Mouse (Mus musculus) thymus, postnatal 25 days (tissue): Measurements from ENCODE around the gene Col18a1.

Source experiments
- DNase-seq: peaks from one replicate; pipeline ENCODE4 v3.0.0; 2022

Col18a1 gene

GRCm38 (mm10) chr10:77180110-77180509 is 13.8 kb upstream of the Col18a1 start:
- DNase-seq: no peak

GRCm38 (mm10) chr10:77178691-77179090 is 12.3 kb upstream of the Col18a1 start:
- DNase-seq: no peak

- no peak for DNase-seq
Observed at GRCm38 (mm10) chr10:77170400-77170799, 4.1 kb upstream of the Col18a1 start.

- DNase-seq: no peak
Observed at GRCm38 (mm10) chr10:77165318-77165945, 916 bp downstream of the Col18a1 start.

GRCm38 (mm10) chr10:77164437-77165052 is 1.8 kb downstream of the Col18a1 start:
- DNase-seq: no peak

GRCm38 (mm10) chr10:77164041-77164436 is 2.3 kb downstream of the Col18a1 start:
- DNase-seq: no peak

- no peak for DNase-seq
Observed at GRCm38 (mm10) chr10:77163392-77163977, 2.9 kb downstream of the Col18a1 start.

GRCm38 (mm10) chr10:77159573-77159972 is 6.8 kb downstream of the Col18a1 start:
- DNase-seq: no peak

GRCm38 (mm10) chr10:77158948-77159347 is 7.4 kb downstream of the Col18a1 start:
- DNase-seq: no peak

GRCm38 (mm10) chr10:77157245-77158019 is 8.9 kb downstream of the Col18a1 start:
- DNase-seq: no peak

GRCm38 (mm10) chr10:77152178-77152621 is 14.1 kb downstream of the Col18a1 start:
- no peak for DNase-seq

- DNase-seq: no peak
Observed at GRCm38 (mm10) chr10:77151551-77152002, 14.8 kb downstream of the Col18a1 start.

- DNase-seq: no peak
Observed at GRCm38 (mm10) chr10:77150947-77151521, 15.3 kb downstream of the Col18a1 start.

- no peak for DNase-seq
Observed at GRCm38 (mm10) chr10:77150016-77150415, 16.3 kb downstream of the Col18a1 start.

- no peak for DNase-seq
Observed at GRCm38 (mm10) chr10:77147545-77147944, 18.8 kb downstream of the Col18a1 start.

GRCm38 (mm10) chr10:77146901-77147463 is 19.4 kb downstream of the Col18a1 start:
- DNase-seq: no peak

- no peak for DNase-seq
Observed at GRCm38 (mm10) chr10:77145946-77146345, 20.4 kb downstream of the Col18a1 start.

GRCm38 (mm10) chr10:77144372-77144771 is 22.0 kb downstream of the Col18a1 start:
- no peak for DNase-seq

- no peak for DNase-seq
Observed at GRCm38 (mm10) chr10:77142328-77142727, 24.0 kb downstream of the Col18a1 start.

GRCm38 (mm10) chr10:77138304-77138703 is 28.0 kb downstream of the Col18a1 start:
- DNase-seq: no peak

GRCm38 (mm10) chr10:77136205-77136604 is 30.1 kb downstream of the Col18a1 start:
- DNase-seq: no peak

GRCm38 (mm10) chr10:77135274-77135829 is 31.0 kb downstream of the Col18a1 start:
- no peak for DNase-seq
